Mouse (Mus musculus): ENCODE measurements around the gene Arsg. TPM values are rescaled to one million over a fixed set of nuclear protein-coding genes. Genes with fewer than 3 reads are reported as not detected.
"Not testable (repeated sequence)": the region's sequence is repeated elsewhere in the genome, so short reads cannot be mapped to it uniquely, and the experiment has no call there.

Gene Arsg
- polyA plus RNA-seq, 1 experiment: 2.4 TPM

GRCm38 (mm10) chr11:109616352-109616751 is 143.2 kb downstream of the Arsg start:
- TF ChIP-seq POLR2AphosphoS2 (IDR thresholded peaks at IDR 0.05; ENCODE audit: insufficient read length, low read depth) (no peak), MYOD1 (IDR thresholded peaks at IDR 0.05; ENCODE audit: control insufficient read depth in 1 of 3, insufficient read length in 2 of 3, low read depth in 2 of 3) (no peak), REST (IDR thresholded peaks at IDR 0.05; ENCODE audit: insufficient read depth, insufficient read length) (no peak), SRF (IDR thresholded peaks at IDR 0.05; ENCODE audit: control insufficient read depth, insufficient read length, low read depth) (no peak), TCF12 (IDR thresholded peaks at IDR 0.05; ENCODE audit: insufficient read depth, poor library complexity, severe bottlenecking) (no peak), MAX (IDR thresholded peaks at IDR 0.05; ENCODE audit: low read depth) (no peak), TCF3 (IDR thresholded peaks at IDR 0.05; ENCODE audit: insufficient read length, low read depth) (no peak), MYOG (IDR thresholded peaks at IDR 0.05; ENCODE audit: control insufficient read depth in 1 of 3, insufficient read depth in 1 of 3, insufficient read length in 2 of 3, low read depth in 2 of 3) (no peak), POLR2A (IDR thresholded peaks at IDR 0.05; ENCODE audit: insufficient read length, low read depth) (no peak), E2F4 (IDR thresholded peaks at IDR 0.05; ENCODE audit: insufficient read depth) (no peak), USF1 (IDR thresholded peaks at IDR 0.05; ENCODE audit: low read depth) (no peak), CEBPB (IDR thresholded peaks at IDR 0.05; ENCODE audit: insufficient read depth, poor library complexity, severe bottlenecking) (no peak)
- Histone ChIP-seq H3K36me3 (ENCODE audit: control insufficient read depth, insufficient read depth) (no peaks in the 10 kb centered on the region), H3K4me3 (no peak overlapping the region), H3K79me2 (ENCODE audit: control insufficient read depth, insufficient read depth) (no peaks in the 10 kb centered on the region), H3K27me3 (ENCODE audit: control insufficient read depth, insufficient read depth, insufficient read length) (no peaks in the 10 kb centered on the region), H3ac (ENCODE audit: control insufficient read depth, insufficient read length) (no peak overlapping the region), H3K4me2 (ENCODE audit: low read depth) (no peak overlapping the region)

- TF ChIP-seq MYOD1 (IDR thresholded peaks at IDR 0.05; ENCODE audit: control insufficient read depth in 1 of 3, insufficient read length in 2 of 3, low read depth in 2 of 3) (no peak), SRF (IDR thresholded peaks at IDR 0.05; ENCODE audit: control insufficient read depth, insufficient read length, low read depth) (no peak), REST (IDR thresholded peaks at IDR 0.05; ENCODE audit: insufficient read depth, insufficient read length) (no peak)
- Histone ChIP-seq H3K27me3 (ENCODE audit: control insufficient read depth, insufficient read depth, insufficient read length) (no peaks in the 10 kb centered on the region), H3K4me3 (no peak overlapping the region), H3K79me2 (ENCODE audit: control insufficient read depth, insufficient read depth) (no peaks in the 10 kb centered on the region), H3ac (ENCODE audit: control insufficient read depth, insufficient read length) (no peak overlapping the region), H3K4me2 (ENCODE audit: low read depth) (no peak overlapping the region), H3K36me3 (ENCODE audit: control insufficient read depth, insufficient read depth) (no peaks in the 10 kb centered on the region)
These were observed 143.6 kb downstream of the Arsg start for GRCm38 (mm10) chr11:109616766-109617165.

GRCm38 (mm10) chr11:109619055-109619454 is 145.9 kb downstream of the Arsg start:
- not testable (repeated sequence) for H3ac ChIP-seq (ENCODE audit: control insufficient read depth, insufficient read length); H3K27me3 ChIP-seq (ENCODE audit: control insufficient read depth, insufficient read depth, insufficient read length)

GRCm38 (mm10) chr11:109620356-109620755 is 147.2 kb downstream of the Arsg start:
- TF ChIP-seq MYOG (IDR thresholded peaks at IDR 0.05; ENCODE audit: control insufficient read depth in 1 of 3, insufficient read depth in 1 of 3, insufficient read length in 2 of 3, low read depth in 2 of 3): peak; percentile 57 to 96 (median 88)
- peak; percentile 91 for TF ChIP-seq TCF12 (IDR thresholded peaks at IDR 0.05; ENCODE audit: insufficient read depth, poor library complexity, severe bottlenecking)
- peak; percentile 85 to 97 (median 95) for TF ChIP-seq MYOD1 (IDR thresholded peaks at IDR 0.05; ENCODE audit: control insufficient read depth in 1 of 3, insufficient read length in 2 of 3, low read depth in 2 of 3)
- no peak for TF ChIP-seq USF1 (IDR thresholded peaks at IDR 0.05; ENCODE audit: low read depth)
- TF ChIP-seq TCF3 (IDR thresholded peaks at IDR 0.05; ENCODE audit: insufficient read length, low read depth): peak; percentile 64
- H3K27me3 ChIP-seq (ENCODE audit: control insufficient read depth, insufficient read depth, insufficient read length): no peaks in the 10 kb centered on the region
- H3K79me2 ChIP-seq (ENCODE audit: control insufficient read depth, insufficient read depth): no peaks in the 10 kb centered on the region
- no peak overlapping the region for H3ac ChIP-seq (ENCODE audit: control insufficient read depth, insufficient read length)
- H3K4me2 ChIP-seq (ENCODE audit: low read depth): peak overlapping the region; percentile 64
- no peaks in the 10 kb centered on the region for H3K36me3 ChIP-seq (ENCODE audit: control insufficient read depth, insufficient read depth)
- no peak overlapping the region for H3K4me3 ChIP-seq

More at GRCm38 (mm10) chr11:109619055-109619454, 145.9 kb downstream of the Arsg start:
- not testable (repeated sequence) for H3K4me2 ChIP-seq (ENCODE audit: low read depth); H3K79me2 ChIP-seq (ENCODE audit: control insufficient read depth, insufficient read depth); H3K36me3 ChIP-seq (ENCODE audit: control insufficient read depth, insufficient read depth); H3K4me3 ChIP-seq

GRCm38 (mm10) chr11:109621183-109621582 is 148.0 kb downstream of the Arsg start:
- Histone ChIP-seq H3K79me2 (ENCODE audit: control insufficient read depth, insufficient read depth) (no peaks in the 10 kb centered on the region), H3K27me3 (ENCODE audit: control insufficient read depth, insufficient read depth, insufficient read length) (no peaks in the 10 kb centered on the region), H3K4me2 (ENCODE audit: low read depth) (peak overlapping the region; percentile 64), H3ac (ENCODE audit: control insufficient read depth, insufficient read length) (no peak overlapping the region), H3K36me3 (ENCODE audit: control insufficient read depth, insufficient read depth) (no peaks in the 10 kb centered on the region), H3K4me3 (no peak overlapping the region)
- TF ChIP-seq MYOG (IDR thresholded peaks at IDR 0.05; ENCODE audit: control insufficient read depth in 1 of 3, insufficient read depth in 1 of 3, insufficient read length in 2 of 3, low read depth in 2 of 3) (no peak), POLR2AphosphoS2 (IDR thresholded peaks at IDR 0.05; ENCODE audit: insufficient read length, low read depth) (no peak), TCF3 (IDR thresholded peaks at IDR 0.05; ENCODE audit: insufficient read length, low read depth) (no peak), POLR2A (IDR thresholded peaks at IDR 0.05; ENCODE audit: insufficient read length, low read depth) (no peak), E2F4 (IDR thresholded peaks at IDR 0.05; ENCODE audit: insufficient read depth) (no peak), REST (IDR thresholded peaks at IDR 0.05; ENCODE audit: insufficient read depth, insufficient read length) (no peak), USF1 (IDR thresholded peaks at IDR 0.05; ENCODE audit: low read depth) (no peak), MAX (IDR thresholded peaks at IDR 0.05; ENCODE audit: low read depth) (no peak), CEBPB (IDR thresholded peaks at IDR 0.05; ENCODE audit: insufficient read depth, poor library complexity, severe bottlenecking) (no peak), SRF (IDR thresholded peaks at IDR 0.05; ENCODE audit: control insufficient read depth, insufficient read length, low read depth) (no peak), TCF12 (IDR thresholded peaks at IDR 0.05; ENCODE audit: insufficient read depth, poor library complexity, severe bottlenecking) (no peak), MYOD1 (IDR thresholded peaks at IDR 0.05; ENCODE audit: control insufficient read depth in 1 of 3, insufficient read length in 2 of 3, low read depth in 2 of 3) (no peak)
